Mouse (Mus musculus) heart, postnatal 36 days (tissue): ENCODE results near the gene Nt5dc3. TPM values are rescaled to one million over a fixed set of nuclear protein-coding genes. Genes with fewer than 3 reads are reported as not detected.

Source experiments
- DNase-seq, 2 experiments: peaks; one replicate each; pipeline ENCODE4 v3.0.0; 2021 to 2022
- intact Hi-C: fragments of 180-260 bp; cut with DNase I; formaldehyde crosslinking; loops from one replicate; pipeline ENCODE4 v1.15.1; 2025
- total RNA-seq, 2 experiments: library from RNA; stranded (reverse); gene quantifications; 2 replicates each; pipeline ENCODE4 v1.2.3; 2021

Gene Nt5dc3
- 10 to 100 TPM; 30.8 to 38.3 TPM for total RNA-seq

- intact Hi-C loops = loop anchor here (2.0 kb wide), 2 partner anchors 36 to 72 kb away; no protein-coding TSS in a partner anchor
- peak; percentile 95 to 99 for DNase-seq
These were observed at the start of gene Nt5dc3 for GRCm38 (mm10) chr10:86778398-86779116. Nt5dc3 (plus strand) TSS chr10:86779005.

- intact Hi-C loops = loop anchor here (2.0 kb wide), 3 partner anchors 26 to 256 kb away; partner anchors contain the start of genes Hsp90b1 and Ttc41
- DNase-seq = peak; percentile 85 to 90
These were observed 47.8 kb upstream of the Nt5dc3 start for GRCm38 (mm10) chr10:86730823-86731499.

- no peak for DNase-seq
- intact Hi-C loops = loop anchor here (2.0 kb wide), 3 partner anchors 27 to 257 kb away; partner anchors contain the start of genes Hsp90b1 and Ttc41
These were observed 47.3 kb upstream of the Nt5dc3 start for GRCm38 (mm10) chr10:86731500-86731863.

- DNase-seq = no peak
- intact Hi-C loops = no loop called here
These were observed 43.8 kb upstream of the Nt5dc3 start for GRCm38 (mm10) chr10:86735036-86735435.

- intact Hi-C loops = no loop called here
These were observed 35.9 kb upstream of the Nt5dc3 start for GRCm38 (mm10) chr10:86742918-86743317.

GRCm38 (mm10) chr10:86744306-86744705 is 34.5 kb upstream of the Nt5dc3 start:
- intact Hi-C loops = no loop called here
- DNase-seq = no peak

More at GRCm38 (mm10) chr10:86742918-86743317, 35.9 kb upstream of the Nt5dc3 start:
- DNase-seq = no peak

- DNase-seq = peak in 1 of 2 experiments; percentile 35
- intact Hi-C loops = no loop called here
These were observed 22.8 kb upstream of the Nt5dc3 start for GRCm38 (mm10) chr10:86755816-86756502.

GRCm38 (mm10) chr10:86757724-86758123 is 21.1 kb upstream of the Nt5dc3 start:
- DNase-seq = no peak
- intact Hi-C loops = no loop called here

- no peak for DNase-seq
- intact Hi-C loops = no loop called here
These were observed 20.6 kb upstream of the Nt5dc3 start for GRCm38 (mm10) chr10:86758211-86758610.

GRCm38 (mm10) chr10:86761236-86761635 is 17.6 kb upstream of the Nt5dc3 start:
- intact Hi-C loops = loop anchor here (10.0 kb wide), 1 partner anchor 214 kb away; no protein-coding TSS in a partner anchor
- no peak for DNase-seq

- intact Hi-C loops = loop anchor here (10.0 kb wide), 1 partner anchor 213 kb away; no protein-coding TSS in a partner anchor
- no peak for DNase-seq
These were observed 17.0 kb upstream of the Nt5dc3 start for GRCm38 (mm10) chr10:86761722-86762383.

GRCm38 (mm10) chr10:86762384-86762730 is 16.4 kb upstream of the Nt5dc3 start:
- intact Hi-C loops = loop anchor here (10.0 kb wide), 1 partner anchor 212 kb away; no protein-coding TSS in a partner anchor
- DNase-seq = no peak

- no peak for DNase-seq
- intact Hi-C loops = loop anchor here (10.0 kb wide), 1 partner anchor 211 kb away; no protein-coding TSS in a partner anchor
These were observed 15.1 kb upstream of the Nt5dc3 start, which contains the start of gene Gm49358 for GRCm38 (mm10) chr10:86763672-86764071. Gm49358 (plus strand) TSS chr10:86763972.

- intact Hi-C loops = loop anchor here (10.0 kb wide), 1 partner anchor 209 kb away; no protein-coding TSS in a partner anchor
- DNase-seq = no peak
These were observed 13.3 kb upstream of the Nt5dc3 start for GRCm38 (mm10) chr10:86765344-86765966.

- no peak for DNase-seq
- intact Hi-C loops = loop anchor here (10.0 kb wide), 1 partner anchor 206 kb away; no protein-coding TSS in a partner anchor
These were observed 9.6 kb upstream of the Nt5dc3 start for GRCm38 (mm10) chr10:86769216-86769615.

GRCm38 (mm10) chr10:86769797-86770196 is 9.0 kb upstream of the Nt5dc3 start:
- no peak for DNase-seq
- intact Hi-C loops = loop anchor here (10.0 kb wide), 1 partner anchor 205 kb away; no protein-coding TSS in a partner anchor

GRCm38 (mm10) chr10:86771701-86772100 is 7.1 kb upstream of the Nt5dc3 start:
- DNase-seq = no peak
- intact Hi-C loops = no loop called here

GRCm38 (mm10) chr10:86772231-86772631 is 6.6 kb upstream of the Nt5dc3 start:
- no peak for DNase-seq
- intact Hi-C loops = no loop called here

GRCm38 (mm10) chr10:86773360-86773759 is 5.4 kb upstream of the Nt5dc3 start:
- no peak for DNase-seq
- intact Hi-C loops = no loop called here

GRCm38 (mm10) chr10:86776281-86776680 is 2.5 kb upstream of the Nt5dc3 start:
- intact Hi-C loops = no loop called here
- no peak for DNase-seq
